Mouse (Mus musculus) erythroblast, adult 5-6 weeks (primary cell): Measurements from ENCODE around the gene Slc5a6. TPM values are rescaled to one million over a fixed set of nuclear protein-coding genes. Genes with fewer than 3 reads are reported as not detected.

Experiments
- ATAC-seq: replicated peaks from 2 replicates; pipeline ENCODE4 v1.8.0; 2016; ENCODE audit warnings: moderate number of reproducible peaks, mild to moderate bottlenecking, moderate TSS enrichment, inconsistent platforms; ENCODE audit not compliant: poor library complexity, low FRiP score, severe bottlenecking
- total RNA-seq, 2 experiments: library from RNA; stranded (forward) in 1 of 2; stranded (reverse) in 1 of 2; fragments of 150-400 nt in 1 of 2; fragments of 200-764, 138-1000 nt in 1 of 2; gene quantifications; 2 replicates each; pipeline versions ENCODE4 v1.2.3 to v1.2.4; 2015 to 2017; ENCODE audit warnings: low replicate concordance in 2 of 2

The Slc5a6 gene
- 0.42 TPM in 1 of 2 replicates, not detected in the other for total RNA-seq (2015; ENCODE audit: low replicate concordance)
- total RNA-seq (2017; ENCODE audit: low replicate concordance), result 0.98 TPM in 1 of 2 replicates, not detected in the other

GRCm38 (mm10) chr5:31048763-31049641 is at the start of gene Slc5a6:
Gene Slc5a6, minus strand, starts transcription at chr5:31048924.
- ATAC-seq, result peak; percentile 61

DNA sequence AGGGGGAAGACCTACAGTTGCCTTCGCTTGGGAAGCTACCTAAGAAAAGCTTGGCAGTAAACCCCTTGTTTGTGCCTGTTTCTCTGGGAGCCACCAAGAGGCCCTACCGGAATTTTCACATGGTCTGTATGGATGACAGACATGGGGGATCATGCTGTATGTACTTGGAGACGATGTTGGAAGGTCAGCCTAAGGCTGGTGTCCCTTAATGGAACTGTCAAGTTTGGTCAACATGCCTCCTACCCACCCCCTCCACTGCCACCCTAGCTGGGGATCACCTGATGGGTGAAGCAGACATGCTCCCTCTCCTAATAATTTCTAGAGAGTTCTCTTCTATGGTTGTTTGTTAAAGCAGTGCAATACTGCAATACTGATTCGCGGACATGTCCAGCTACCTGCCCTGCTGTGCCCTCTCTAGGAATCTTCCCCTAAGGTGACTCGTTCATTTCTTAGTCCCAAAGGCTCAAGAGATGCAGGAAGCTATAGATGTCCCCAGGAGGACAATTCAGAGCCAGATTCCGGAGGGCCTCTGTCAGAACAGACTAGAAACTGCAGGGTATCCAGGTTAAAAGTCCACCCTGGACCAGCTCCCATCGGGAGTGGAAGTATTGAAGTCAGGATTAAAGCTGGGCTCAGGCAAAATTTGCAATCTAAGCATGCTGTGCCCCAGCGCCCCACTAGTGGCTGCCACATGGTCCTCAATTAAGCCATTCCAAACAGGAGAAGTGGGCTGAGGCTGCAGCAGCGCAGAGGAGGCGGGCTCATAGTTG is 47.2 kb upstream of the Slc5a6 start:
- no peak for ATAC-seq

- no peak for ATAC-seq
Observed at GRCm38 (mm10) chr5:31094799-31095691, 46.3 kb upstream of the Slc5a6 start.

- no peak for ATAC-seq
Observed at GRCm38 (mm10) chr5:31094100-31094798, 45.5 kb upstream of the Slc5a6 start.

- ATAC-seq, result no peak
Observed at GRCm38 (mm10) chr5:31093151-31094041, 44.7 kb upstream of the Slc5a6 start.

DNA sequence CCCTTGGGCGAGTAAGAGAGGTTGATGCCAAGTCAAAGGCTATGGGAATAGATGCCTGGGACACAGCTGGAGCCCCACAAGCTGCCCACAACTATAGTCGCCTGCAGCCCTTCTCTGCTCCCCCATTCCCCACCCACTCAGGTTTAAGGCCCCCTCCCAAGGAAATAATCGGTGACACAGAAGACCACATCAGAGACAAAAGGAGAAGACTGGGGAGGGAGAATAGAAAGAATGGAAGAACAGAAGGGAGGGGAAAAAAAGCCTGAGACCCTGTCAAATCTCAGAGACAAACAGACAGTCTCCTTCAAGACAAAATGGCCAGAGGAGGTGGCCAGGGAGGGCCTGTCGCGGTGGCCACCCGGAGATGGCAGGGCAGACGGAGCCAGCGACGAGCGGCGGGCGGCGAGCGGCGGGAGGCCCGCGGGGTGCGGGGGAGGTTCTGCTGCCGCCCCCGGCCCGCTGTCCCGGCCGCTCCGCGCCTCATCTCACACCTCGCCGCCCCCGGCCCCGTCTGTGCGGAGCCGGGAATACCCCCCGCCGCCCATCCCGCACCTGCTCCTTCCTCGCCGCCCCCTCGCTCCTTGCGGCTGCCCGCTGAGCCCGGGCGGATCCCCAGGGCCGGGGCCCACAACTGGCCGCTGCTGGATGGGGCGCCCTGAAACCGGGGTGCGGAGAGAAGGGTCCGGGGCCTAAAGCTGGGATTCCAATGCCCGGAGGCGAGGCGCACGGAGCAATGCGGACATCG is 43.7 kb upstream of the Slc5a6 start:
- ATAC-seq, result no peak

- ATAC-seq, result no peak
Observed at GRCm38 (mm10) chr5:31087131-31087530, 38.4 kb upstream of the Slc5a6 start.

DNA sequence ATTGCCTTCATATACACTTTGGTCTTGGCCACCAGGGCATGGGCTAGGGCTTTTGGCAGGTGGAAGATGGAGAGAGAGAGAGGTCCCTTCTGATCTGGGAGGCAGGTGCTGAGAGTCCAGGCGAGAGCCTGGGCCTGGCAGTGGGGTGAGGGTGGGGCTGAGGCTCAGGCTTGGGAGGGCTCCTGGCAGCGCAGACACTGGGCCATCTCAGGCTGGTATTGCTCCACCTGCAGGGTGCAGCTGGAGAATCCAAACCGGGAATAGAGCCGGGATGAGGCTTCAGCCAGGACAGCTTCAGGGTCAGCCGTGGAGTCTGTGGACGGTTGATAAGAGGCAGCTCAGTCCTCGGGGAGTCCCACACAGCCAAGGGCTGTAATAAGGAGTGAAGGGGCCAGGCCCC is 37.9 kb upstream of the Slc5a6 start:
- no peak for ATAC-seq

- no peak for ATAC-seq
Observed at GRCm38 (mm10) chr5:31083949-31084348, 35.2 kb upstream of the Slc5a6 start.

DNA sequence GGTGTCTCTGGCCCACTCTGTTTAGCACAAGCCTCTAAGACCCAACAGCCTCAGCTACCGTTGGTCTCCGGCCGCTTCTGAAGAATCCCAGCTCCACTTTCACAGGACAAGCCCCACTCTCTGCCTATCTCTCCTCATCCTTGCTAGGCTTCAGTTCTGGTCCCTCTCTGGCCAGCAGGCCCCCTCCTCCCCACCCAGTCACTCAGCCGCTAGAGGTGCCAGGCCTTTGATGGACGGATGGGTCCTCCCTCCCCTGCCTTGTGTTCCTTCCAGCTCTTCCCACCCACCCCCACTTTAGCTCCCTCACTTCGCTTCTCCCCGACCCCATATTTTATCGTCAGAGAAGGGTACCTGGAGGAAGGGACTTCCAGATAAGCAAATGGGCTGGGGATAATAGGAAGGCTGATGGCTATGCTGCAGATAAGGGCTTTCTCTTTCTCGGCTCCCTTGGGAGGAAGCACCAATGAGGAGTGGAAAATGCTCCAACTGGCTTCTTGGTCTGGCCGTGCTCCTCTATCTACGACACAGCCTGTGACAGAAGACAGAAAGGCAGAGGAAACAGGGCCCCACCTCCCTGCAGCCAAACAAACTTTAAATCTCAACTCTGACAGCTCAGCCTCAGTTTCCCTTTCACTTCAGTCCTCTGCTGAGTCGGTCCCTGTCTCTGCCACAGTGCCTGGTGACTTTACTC is 34.4 kb upstream of the Slc5a6 start:
- no peak for ATAC-seq

- 0 out of 2 replicates have a peak, but pooled peaks have one; percentile 50 for ATAC-seq
Observed at GRCm38 (mm10) chr5:31082355-31082754, 33.6 kb upstream of the Slc5a6 start.

GRCm38 (mm10) chr5:31081386-31081785 is 32.7 kb upstream of the Slc5a6 start:
- ATAC-seq, result peak; percentile 81

GRCm38 (mm10) chr5:31080795-31081164 is 32.1 kb upstream of the Slc5a6 start:
- no peak for ATAC-seq

GRCm38 (mm10) chr5:31080059-31080794 is 31.5 kb upstream of the Slc5a6 start:
- no peak for ATAC-seq

DNA sequence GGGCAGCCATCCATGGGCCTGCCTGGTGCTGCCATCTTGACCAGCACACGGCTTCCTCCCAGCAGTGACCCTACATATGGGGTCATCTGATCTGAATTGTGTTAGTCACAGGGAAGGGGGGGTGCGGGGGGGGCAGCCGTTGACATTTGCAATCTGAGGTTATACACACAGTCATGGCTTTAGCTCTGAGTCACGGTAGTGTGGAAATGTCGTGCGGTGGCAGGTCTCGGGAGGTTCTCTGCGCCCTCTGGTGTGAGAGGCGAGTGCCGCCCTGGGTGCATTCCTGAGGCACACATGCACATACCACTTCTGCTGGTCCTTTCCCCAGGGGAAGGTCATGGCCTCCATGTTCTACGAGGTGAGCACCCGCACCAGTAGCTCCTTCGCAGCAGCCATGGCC is 27.6 kb upstream of the Slc5a6 start:
- no peak for ATAC-seq

DNA sequence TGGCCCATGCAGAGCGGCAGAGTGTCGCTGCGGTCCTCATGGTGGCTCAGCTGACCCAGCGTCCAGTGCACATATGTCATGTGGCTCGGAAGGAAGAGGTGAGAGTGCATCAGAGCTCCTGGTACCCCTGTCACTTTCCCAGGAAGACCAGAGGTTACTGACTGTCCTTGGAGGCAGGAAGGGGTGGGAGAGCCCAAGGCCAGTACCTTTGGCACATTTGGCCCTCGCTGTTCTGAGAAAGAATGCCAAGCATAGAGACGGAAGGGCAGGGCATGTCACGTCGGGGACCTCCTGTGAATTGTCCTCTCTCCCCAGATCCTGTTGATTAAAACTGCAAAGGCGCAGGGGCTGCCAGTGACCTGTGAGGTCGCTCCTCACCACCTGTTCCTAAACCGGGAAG is 24.5 kb upstream of the Slc5a6 start:
- ATAC-seq, result no peak
